Mouse (Mus musculus) heart, adult 18-20 months (tissue): ENCODE data around the gene Slc28a3. TPM values are rescaled to one million over a fixed set of nuclear protein-coding genes. Genes with fewer than 3 reads are reported as not detected.
A peak's percentile ranks its signal among the peaks of the same experiment; 100 is the strongest.

Experiments used
- DNase-seq, 2 experiments: peaks; one replicate each; pipeline ENCODE4 v3.0.0; 2021 to 2022; ENCODE audit warnings: mixed read lengths in 1 of 2
- total RNA-seq, 2 experiments: library from RNA; stranded (reverse); gene quantifications; 2 replicates each; pipeline ENCODE4 v1.2.3; 2021

The Slc28a3 gene
- total RNA-seq, 2 experiments from 2014 or later, result 0.13 TPM; not detected in 1

- no peak for DNase-seq
These were observed 89.2 kb downstream of the Slc28a3 start for GRCm38 (mm10) chr13:58521331-58522030.

- DNase-seq, result no peak
These were observed 89.9 kb downstream of the Slc28a3 start for GRCm38 (mm10) chr13:58520580-58521330.

GRCm38 (mm10) chr13:58520028-58520427 lies 90.6 kb downstream of the Slc28a3 start:
- DNase-seq, result no peak

GRCm38 (mm10) chr13:58516277-58516676 lies 94.4 kb downstream of the Slc28a3 start:
- no peak for DNase-seq

- no peak for DNase-seq
These were observed 95.0 kb downstream of the Slc28a3 start for GRCm38 (mm10) chr13:58515635-58516034.

GRCm38 (mm10) chr13:58514147-58514727 lies 96.4 kb downstream of the Slc28a3 start:
- peak in 1 of 2 experiments; percentile 35 for DNase-seq

- DNase-seq, result no peak
These were observed 98.8 kb downstream of the Slc28a3 start for GRCm38 (mm10) chr13:58511926-58512325.

- no peak for DNase-seq
These were observed 99.4 kb downstream of the Slc28a3 start for GRCm38 (mm10) chr13:58511248-58511647.

GRCm38 (mm10) chr13:58509241-58509640 lies 101.4 kb downstream of the Slc28a3 start:
- no peak for DNase-seq

GRCm38 (mm10) chr13:58503610-58504009 lies 107.1 kb downstream of the Slc28a3 start:
- DNase-seq, result peak; percentile 7 to 36

GRCm38 (mm10) chr13:58497809-58498208 lies 112.9 kb downstream of the Slc28a3 start:
- DNase-seq, result peak in 1 of 2 experiments; percentile 33

Other genes starting within 250 kb of the Slc28a3 start
- gene 2210016F16Rik, start 225.7 kb downstream of the Slc28a3 start, total RNA-seq, result 10 to 100 TPM; 16.0 to 17.6 TPM
- gene Rmi1, start 208.6 kb downstream of the Slc28a3 start, total RNA-seq, result 10 to 100 TPM in 1 of 2 experiments, 1 to 10 TPM in 1; 9.3 to 11.4 TPM
- gene Hnrnpk, start 207.5 kb downstream of the Slc28a3 start, total RNA-seq, result 100 to 1,000 TPM; 412 to 432 TPM
- gene Ntrk2, start 195.7 kb upstream of the Slc28a3 start, total RNA-seq, result 1 to 10 TPM; 1.2 to 4.8 TPM